Mouse (Mus musculus): ENCODE measurements around the gene Idh2. TPM values are rescaled to one million over a fixed set of nuclear protein-coding genes. Genes with fewer than 3 reads are reported as not detected.

Idh2 gene
- polyA plus RNA-seq, 1 experiment = 116 TPM

DNA sequence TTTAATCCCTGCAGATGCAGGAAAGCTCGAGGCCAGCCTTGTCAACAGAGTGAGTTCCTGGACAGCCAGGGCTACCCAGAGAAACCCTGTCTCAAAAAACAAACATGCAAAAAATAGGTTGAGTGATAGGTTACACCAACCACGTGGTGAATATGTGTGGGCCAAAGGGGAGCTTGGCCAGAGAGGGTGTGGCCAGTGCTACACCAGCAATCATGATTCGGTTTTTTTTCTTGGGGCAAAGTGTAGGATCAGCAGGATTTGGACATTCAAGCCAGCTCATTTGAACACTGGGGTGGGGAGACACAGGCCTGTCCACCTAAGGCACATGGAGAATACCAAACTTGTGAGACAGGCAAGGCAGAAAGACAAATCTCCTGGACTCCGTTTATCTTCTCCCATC is 14.1 kb upstream of the Idh2 start:
- Histone ChIP-seq H3K27ac (ENCODE audit: insufficient read depth, low read length) (no peak overlapping the region), H3K4me1 (ENCODE audit: control insufficient read depth, insufficient read depth, low read length) (peaks cover 12% of the 10 kb centered on the region), H3K4me3 (ENCODE audit: insufficient read depth, low read length) (no peak overlapping the region)
- TF ChIP-seq POLR2A (IDR thresholded peaks at IDR 0.05; ENCODE audit: low read depth, low read length) = no peak
- no peak for TF ChIP-seq CTCF (IDR thresholded peaks at IDR 0.05; ENCODE audit: borderline replicate concordance, insufficient read depth, low read length)

DNA sequence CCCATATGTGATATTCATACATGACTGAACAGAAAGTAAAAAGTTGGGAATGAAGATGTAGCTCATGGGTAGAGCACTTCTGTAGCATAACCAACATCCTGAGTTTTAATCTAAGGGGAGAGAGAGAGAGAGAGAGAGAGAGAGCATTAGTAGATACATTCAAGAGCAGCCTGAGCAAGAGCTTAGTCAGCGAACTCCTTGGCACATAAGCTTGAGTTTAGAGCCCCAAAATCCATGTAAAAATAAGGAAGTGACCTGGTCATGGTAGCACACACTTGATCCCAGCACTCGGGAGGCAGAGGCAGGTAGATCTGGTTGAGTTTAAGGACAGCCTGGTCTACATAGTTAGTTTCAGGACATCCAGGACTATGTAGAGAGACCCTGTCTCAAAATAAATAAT is 8.5 kb upstream of the Idh2 start:
- H3K4me3 ChIP-seq (ENCODE audit: insufficient read depth, low read length) = no peak overlapping the region
- no peak overlapping the region for H3K27ac ChIP-seq (ENCODE audit: insufficient read depth, low read length)
- peaks cover 5% of the 10 kb centered on the region for H3K4me1 ChIP-seq (ENCODE audit: control insufficient read depth, insufficient read depth, low read length)
- no peak for TF ChIP-seq POLR2A (IDR thresholded peaks at IDR 0.05; ENCODE audit: low read depth, low read length)
- TF ChIP-seq CTCF (IDR thresholded peaks at IDR 0.05; ENCODE audit: borderline replicate concordance, insufficient read depth, low read length) = no peak

DNA sequence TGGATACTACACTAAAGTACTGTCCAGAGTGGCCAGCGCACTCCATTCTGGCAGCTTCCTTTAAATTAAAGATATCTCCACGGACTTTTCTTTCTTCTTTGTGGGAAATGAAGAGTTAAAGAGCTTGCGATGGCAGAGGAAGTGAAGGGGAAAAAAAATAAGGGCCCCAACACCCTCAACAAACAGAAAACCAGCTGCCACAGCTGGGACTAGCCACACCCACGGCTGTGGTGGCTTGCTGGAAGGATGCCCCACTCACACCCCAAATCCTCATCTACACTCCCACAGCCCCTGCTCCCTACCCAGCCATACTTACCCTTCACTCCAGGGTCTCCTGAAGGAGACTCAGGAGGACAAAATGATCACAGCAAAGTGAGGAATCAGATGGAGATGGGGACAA is 7.9 kb upstream of the Idh2 start:
- no peak for TF ChIP-seq POLR2A (IDR thresholded peaks at IDR 0.05; ENCODE audit: low read depth, low read length)
- no peak for TF ChIP-seq CTCF (IDR thresholded peaks at IDR 0.05; ENCODE audit: borderline replicate concordance, insufficient read depth, low read length)
- no peak overlapping the region for H3K27ac ChIP-seq (ENCODE audit: insufficient read depth, low read length)
- H3K4me3 ChIP-seq (ENCODE audit: insufficient read depth, low read length) = no peak overlapping the region
- H3K4me1 ChIP-seq (ENCODE audit: control insufficient read depth, insufficient read depth, low read length) = peaks cover 5% of the 10 kb centered on the region

DNA sequence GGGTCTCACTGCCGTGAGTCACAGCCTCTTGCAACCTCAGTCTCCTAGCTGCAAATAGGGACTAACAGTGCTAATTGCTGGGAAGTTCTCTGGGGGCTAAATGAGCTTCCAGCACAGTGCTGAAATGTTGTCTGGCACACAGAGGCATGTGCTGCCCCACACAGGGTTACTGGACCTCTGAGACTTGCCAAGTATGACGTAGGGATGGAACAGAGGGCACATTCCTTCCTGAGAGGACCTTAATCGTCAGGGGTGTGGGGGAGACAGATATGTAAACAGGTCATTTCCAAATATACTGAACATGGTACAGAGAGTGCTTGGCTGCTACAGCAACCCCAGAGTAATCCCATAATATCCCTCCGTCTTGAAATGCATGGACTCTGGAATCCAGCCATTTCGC is 5.9 kb upstream of the Idh2 start:
- no peak overlapping the region for H3K27ac ChIP-seq (ENCODE audit: insufficient read depth, low read length)
- TF ChIP-seq CTCF (IDR thresholded peaks at IDR 0.05; ENCODE audit: borderline replicate concordance, insufficient read depth, low read length) (no peak), POLR2A (IDR thresholded peaks at IDR 0.05; ENCODE audit: low read depth, low read length) (no peak)
- no peak overlapping the region for H3K4me3 ChIP-seq (ENCODE audit: insufficient read depth, low read length)
- H3K4me1 ChIP-seq (ENCODE audit: control insufficient read depth, insufficient read depth, low read length) = peaks cover 5% of the 10 kb centered on the region

DNA sequence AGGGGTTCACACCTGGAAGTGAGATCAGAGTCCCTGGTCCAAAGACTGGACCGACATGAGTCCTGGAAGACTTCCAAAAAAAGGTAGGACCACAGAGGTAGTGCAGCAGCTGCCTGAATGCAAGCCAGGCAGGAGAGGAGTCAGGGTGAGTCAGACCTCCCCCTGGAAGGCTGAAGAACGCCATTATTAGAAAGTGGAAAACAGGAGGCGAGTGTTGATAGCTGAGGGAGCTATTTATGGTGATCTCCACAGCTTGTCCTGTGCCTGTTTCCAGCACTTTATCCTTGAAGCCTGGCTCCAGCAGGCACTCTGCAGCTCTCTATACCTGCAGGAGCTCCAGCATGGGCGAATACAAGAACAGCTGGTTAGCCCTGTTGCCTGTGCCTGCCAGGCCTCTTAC is 4.0 kb upstream of the Idh2 start:
- H3K4me1 ChIP-seq (ENCODE audit: control insufficient read depth, insufficient read depth, low read length) = peaks cover 5% of the 10 kb centered on the region
- TF ChIP-seq POLR2A (IDR thresholded peaks at IDR 0.05; ENCODE audit: low read depth, low read length) (no peak), CTCF (IDR thresholded peaks at IDR 0.05; ENCODE audit: borderline replicate concordance, insufficient read depth, low read length) (no peak)
- H3K4me3 ChIP-seq (ENCODE audit: insufficient read depth, low read length) = no peak overlapping the region
- no peak overlapping the region for H3K27ac ChIP-seq (ENCODE audit: insufficient read depth, low read length)

DNA sequence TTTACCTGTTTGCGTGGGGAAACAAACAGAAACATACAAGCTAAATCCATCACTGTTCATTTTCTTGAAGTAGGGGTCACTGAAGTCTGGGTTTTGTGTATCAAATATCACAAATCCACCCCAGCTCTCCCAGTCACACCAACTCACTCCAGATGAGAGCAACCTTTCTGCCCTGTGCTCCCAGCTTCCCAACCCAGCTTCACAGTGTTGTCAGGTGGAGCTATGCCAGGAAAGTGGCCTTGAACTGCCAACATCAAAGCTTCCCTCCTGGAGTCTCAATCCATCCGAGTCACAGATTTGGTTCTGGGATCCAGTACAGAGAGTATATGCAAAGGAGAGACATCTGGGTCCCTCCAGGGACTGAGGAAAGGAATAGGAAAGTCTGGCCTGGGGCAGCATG is 966 bp upstream of the Idh2 start:
- Histone ChIP-seq H3K27ac (ENCODE audit: insufficient read depth, low read length) (no peak overlapping the region), H3K4me3 (ENCODE audit: insufficient read depth, low read length) (no peak overlapping the region), H3K4me1 (ENCODE audit: control insufficient read depth, insufficient read depth, low read length) (peaks cover 11% of the 10 kb centered on the region)
- TF ChIP-seq POLR2A (IDR thresholded peaks at IDR 0.05; ENCODE audit: low read depth, low read length) = no peak
- TF ChIP-seq CTCF (IDR thresholded peaks at IDR 0.05; ENCODE audit: borderline replicate concordance, insufficient read depth, low read length) = no peak

DNA sequence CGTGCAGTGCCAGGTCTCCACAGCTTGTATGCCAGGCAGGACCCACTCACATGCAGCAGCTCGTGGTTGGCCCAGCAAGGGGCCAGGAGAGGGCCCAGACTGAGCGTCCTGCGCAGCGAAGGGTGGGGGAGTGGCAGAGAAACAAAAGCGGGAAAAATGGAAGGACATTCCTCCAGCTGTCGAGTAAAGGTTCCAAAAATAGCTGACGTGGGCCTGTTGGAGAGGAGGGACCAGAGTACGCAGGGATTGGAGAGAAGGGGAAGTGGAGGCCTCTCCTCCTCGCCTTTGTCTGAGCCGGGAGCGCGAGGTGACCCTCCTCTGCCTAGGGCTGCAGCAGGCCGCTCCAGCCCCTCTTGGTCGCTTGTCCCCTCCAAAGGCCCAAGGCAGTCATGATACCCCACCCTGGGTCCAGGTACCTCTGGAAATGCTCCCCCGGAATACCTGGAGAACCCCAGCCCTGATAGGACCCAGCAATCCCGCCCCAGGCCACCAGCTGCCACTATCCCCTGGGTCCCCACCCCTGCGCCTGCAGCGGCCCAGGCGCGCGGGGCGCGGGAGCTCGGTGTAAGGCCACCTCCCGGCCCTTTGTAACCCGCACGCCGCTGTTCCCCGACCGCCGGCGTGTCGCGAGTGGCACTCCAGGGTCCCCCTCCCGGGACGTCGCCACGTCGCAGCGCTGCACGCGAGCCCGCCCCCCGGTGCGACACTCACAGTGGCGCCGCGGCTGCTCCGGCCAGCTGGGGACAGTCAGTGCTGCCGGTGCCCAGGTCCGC is 555 bp downstream of the Idh2 start:
- TF ChIP-seq CTCF (IDR thresholded peaks at IDR 0.05; ENCODE audit: borderline replicate concordance, insufficient read depth, low read length) (no peak), POLR2A (IDR thresholded peaks at IDR 0.05; ENCODE audit: low read depth, low read length) (peak; percentile 71)
- H3K4me3 ChIP-seq (ENCODE audit: insufficient read depth, low read length) = peak overlapping the region; percentile 58
- H3K4me1 ChIP-seq (ENCODE audit: control insufficient read depth, insufficient read depth, low read length) = peaks cover 7% of the 10 kb centered on the region
- peak overlapping the region; percentile 63 for H3K27ac ChIP-seq (ENCODE audit: insufficient read depth, low read length)

DNA sequence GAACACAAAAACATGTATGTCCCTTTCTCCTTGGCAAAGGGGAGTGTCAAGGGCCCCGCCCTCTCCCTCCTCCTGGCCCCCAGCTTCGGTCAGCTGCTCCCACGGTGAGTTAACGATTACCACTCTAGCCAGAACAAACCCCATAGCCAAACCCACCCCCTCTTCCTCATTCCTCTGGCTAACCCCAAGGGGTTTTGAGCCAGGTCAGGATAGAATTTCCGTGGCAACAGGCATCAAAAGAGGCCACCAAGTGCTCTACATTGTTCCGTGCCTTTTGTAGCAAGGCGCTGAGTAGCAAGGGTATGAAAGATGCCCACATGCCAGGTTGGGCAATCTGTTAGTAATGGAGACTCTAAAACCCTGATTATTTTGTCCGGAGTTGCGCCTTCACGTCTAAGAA is 1.2 kb downstream of the Idh2 start:
- Histone ChIP-seq H3K4me3 (ENCODE audit: insufficient read depth, low read length) (peak overlapping the region; percentile 58), H3K4me1 (ENCODE audit: control insufficient read depth, insufficient read depth, low read length) (peaks cover 7% of the 10 kb centered on the region), H3K27ac (ENCODE audit: insufficient read depth, low read length) (peak overlapping the region; percentile 63)
- TF ChIP-seq POLR2A (IDR thresholded peaks at IDR 0.05; ENCODE audit: low read depth, low read length) (no peak), CTCF (IDR thresholded peaks at IDR 0.05; ENCODE audit: borderline replicate concordance, insufficient read depth, low read length) (no peak)

DNA sequence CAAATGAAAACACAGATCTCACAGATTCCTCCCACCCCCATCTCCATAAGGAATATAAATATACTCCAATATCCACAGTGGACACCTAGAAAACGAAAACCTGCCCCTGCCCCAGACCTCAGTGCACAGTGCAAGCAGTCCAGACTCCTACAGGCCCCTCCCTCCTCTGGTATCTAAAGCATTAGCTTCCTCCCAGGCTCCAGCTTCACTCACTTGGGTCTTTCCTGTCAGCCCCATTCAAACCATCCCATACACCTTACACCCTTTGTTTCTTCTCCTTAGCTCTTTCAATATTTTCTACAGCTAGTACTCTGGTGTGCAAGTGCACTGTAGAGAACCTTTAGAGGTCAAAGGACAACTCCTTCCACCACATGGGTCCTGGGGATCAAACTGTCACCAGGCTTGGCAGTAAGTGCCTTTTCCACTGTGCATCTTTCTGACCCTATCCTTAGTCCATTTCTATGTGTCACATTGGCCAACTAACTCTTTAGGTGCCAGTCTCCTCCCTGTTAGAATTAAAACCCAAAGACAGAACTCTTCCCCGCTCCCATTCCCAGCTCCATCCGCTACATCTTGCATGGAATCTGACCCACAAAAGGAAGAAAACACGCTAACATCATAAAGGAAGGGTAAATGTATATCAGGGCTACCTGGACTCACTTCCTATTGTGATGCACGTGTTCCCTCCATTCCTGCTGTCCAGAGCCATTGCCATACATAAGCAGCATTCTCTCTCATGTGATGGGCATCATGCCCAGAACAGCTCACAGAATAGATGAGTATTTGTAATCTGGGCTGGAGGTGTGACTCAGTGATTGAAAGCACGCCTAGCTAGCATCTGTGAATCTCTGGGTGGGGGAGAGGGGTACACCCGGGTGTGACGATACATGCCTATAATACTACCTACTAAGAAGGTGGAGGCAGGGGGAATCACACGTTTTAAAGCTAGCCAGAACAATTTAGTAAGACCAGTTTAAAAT is 3.8 kb downstream of the Idh2 start:
- no peak for TF ChIP-seq CTCF (IDR thresholded peaks at IDR 0.05; ENCODE audit: borderline replicate concordance, insufficient read depth, low read length)
- no peak for TF ChIP-seq POLR2A (IDR thresholded peaks at IDR 0.05; ENCODE audit: low read depth, low read length)
- H3K27ac ChIP-seq (ENCODE audit: insufficient read depth, low read length) = 0 out of 2 replicates have a peak overlapping the region, but pooled peaks have one; percentile 7
- no peak overlapping the region for H3K4me3 ChIP-seq (ENCODE audit: insufficient read depth, low read length)
- H3K4me1 ChIP-seq (ENCODE audit: control insufficient read depth, insufficient read depth, low read length) = peaks cover 7% of the 10 kb centered on the region

DNA sequence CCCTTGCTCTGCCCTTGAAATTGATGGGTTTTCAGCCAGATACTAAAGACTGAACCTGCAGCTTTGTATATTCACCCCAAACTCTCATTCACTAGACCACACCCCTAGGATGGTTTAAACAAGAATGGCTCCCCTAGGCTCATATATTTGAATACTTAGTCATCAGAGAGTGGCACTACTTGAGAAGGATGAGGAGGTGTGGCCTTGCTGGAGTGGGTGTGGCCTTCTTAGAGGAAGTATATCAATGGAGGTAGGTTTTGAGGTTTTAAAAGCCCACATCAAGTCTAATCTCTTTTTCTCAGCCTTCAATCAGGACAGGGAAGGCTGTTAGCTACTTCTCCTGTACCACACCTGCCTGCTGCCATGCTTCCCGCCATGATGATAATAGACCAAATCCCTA is 8.8 kb downstream of the Idh2 start:
- Histone ChIP-seq H3K27ac (ENCODE audit: insufficient read depth, low read length) (no peak overlapping the region), H3K4me1 (ENCODE audit: control insufficient read depth, insufficient read depth, low read length) (peaks cover 3% of the 10 kb centered on the region), H3K4me3 (ENCODE audit: insufficient read depth, low read length) (no peak overlapping the region)
- TF ChIP-seq POLR2A (IDR thresholded peaks at IDR 0.05; ENCODE audit: low read depth, low read length) = no peak
- TF ChIP-seq CTCF (IDR thresholded peaks at IDR 0.05; ENCODE audit: borderline replicate concordance, insufficient read depth, low read length) = no peak

Measured in embryonic fibroblast, embryonic 13.5 days (primary cell).